Mouse (Mus musculus) macrophage (primary cell): ENCODE measurements around the gene Hyal3. TPM values are rescaled to one million over a fixed set of nuclear protein-coding genes. Genes with fewer than 3 reads are reported as not detected.

Experiments used
- H3K27ac ChIP-seq: fragments of 350-480 bp; formaldehyde crosslinking; 2 replicates; pipeline ENCODE4 v1.9.0; 2021
- H3K36me3 ChIP-seq: fragments of 350-480 bp; formaldehyde crosslinking; 2 replicates; pipeline ENCODE4 v1.9.0; 2021; ENCODE audit errors: inconsistent target
- H3K4me3 ChIP-seq: fragments of 350-480 bp; formaldehyde crosslinking; 2 replicates; pipeline ENCODE4 v1.9.0; 2021; ENCODE audit errors: inconsistent target
- H3K79me2 ChIP-seq: fragments of 350-480 bp; formaldehyde crosslinking; 2 replicates; pipeline ENCODE4 v1.9.0; 2021; ENCODE audit errors: inconsistent target
- WGBS: methylation state at CpG from one replicate; pipeline ENCODE4 v1.1.7; 2026; ENCODE audit warnings: inconsistent platforms; ENCODE audit not compliant: missing documents; 5-methylcytosine and 5-hydroxymethylcytosine counted together
- polyA plus RNA-seq: library from polyadenylated mRNA; stranded (reverse); fragments of 250-400 nt; gene quantifications from 3 replicates; pipeline ENCODE4 v1.2.4, GENCODE M21; 2018; ENCODE audit warnings: inconsistent platforms

The Hyal3 gene
- polyA plus RNA-seq, 1 experiment from 2014 or later: 0.43 TPM

- Histone ChIP-seq H3K36me3 (peaks cover 17% of the 10 kb centered on the region), H3K4me3 (no peak overlapping the region), H3K79me2 (no peaks in the 10 kb centered on the region; the same call in 1 of the 2 replicates), H3K27ac (no peak overlapping the region)
- WGBS: 95% methylated on average over 12 of the region's 12 CpGs
Measured at GRCm38 (mm10) chr9:107544729-107545128, 35.9 kb upstream of the Hyal3 start.

GRCm38 (mm10) chr9:107545199-107545598 is 35.4 kb upstream of the Hyal3 start:
- no peak overlapping the region for H3K27ac ChIP-seq
- no peak overlapping the region for H3K4me3 ChIP-seq
- no peaks in the 10 kb centered on the region; the same call in 1 of the 2 replicates for H3K79me2 ChIP-seq
- 90% methylated on average over 10 of the region's 10 CpGs for WGBS
- H3K36me3 ChIP-seq: peaks cover 15% of the 10 kb centered on the region

DNA sequence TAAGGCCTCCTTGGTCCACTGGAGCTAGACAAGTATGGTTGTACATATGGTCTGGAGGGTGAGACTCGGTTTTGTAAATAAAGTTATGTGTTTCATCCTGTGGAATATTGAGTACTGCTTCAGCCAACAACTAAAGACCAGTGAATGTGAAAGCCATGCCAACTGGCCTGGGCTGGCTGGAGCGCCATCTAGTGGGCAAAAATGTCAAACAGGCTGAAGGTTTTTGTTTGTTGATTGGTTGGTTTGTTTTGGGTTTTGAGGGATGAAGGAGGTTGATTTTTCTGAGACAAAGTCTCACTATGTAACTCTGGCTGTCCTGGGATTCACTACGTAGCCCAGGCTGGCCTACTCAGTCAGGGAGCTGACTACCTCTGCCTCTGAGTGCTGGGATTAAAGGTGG is 35.0 kb upstream of the Hyal3 start:
- 23% methylated on average over 3 of the region's 3 CpGs for WGBS
- H3K27ac ChIP-seq: no peak overlapping the region
- H3K4me3 ChIP-seq: no peak overlapping the region
- no peaks in the 10 kb centered on the region; the same call in 1 of the 2 replicates for H3K79me2 ChIP-seq
- peaks cover 15% of the 10 kb centered on the region for H3K36me3 ChIP-seq

DNA sequence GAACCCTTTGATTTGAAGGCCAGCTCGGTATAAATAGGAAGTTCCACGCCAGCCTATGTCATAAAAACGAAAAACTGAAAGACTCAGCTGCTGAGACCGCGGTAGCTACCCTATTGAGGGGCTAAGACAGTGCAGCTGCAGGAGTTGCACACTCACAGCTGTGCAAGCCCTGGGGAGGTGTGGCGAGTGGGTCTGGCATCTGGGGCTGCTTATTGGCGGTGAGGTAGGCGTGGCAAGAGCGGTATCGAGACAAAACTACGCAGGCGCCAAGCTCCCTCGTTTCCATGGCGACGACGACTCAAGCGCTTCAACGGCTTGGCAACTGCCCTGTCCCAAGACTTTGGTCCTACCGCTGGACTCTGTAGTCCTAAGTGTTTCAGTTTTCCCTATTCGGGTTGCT is 33.6 kb upstream of the Hyal3 start, which contains the start of gene Zmynd10:
Zmynd10 (plus strand) TSS at position 273 of the 400 bp plus-strand sequence.
- peaks cover 15% of the 10 kb centered on the region for H3K36me3 ChIP-seq
- no peak within 1 kb of the TSS for H3K4me3 ChIP-seq
- H3K79me2 ChIP-seq: no peaks in the 10 kb centered on the region; the same call in 1 of the 2 replicates
- WGBS: 2% methylated on average over 20 of the region's 20 CpGs
- no peak within 1 kb of the TSS for H3K27ac ChIP-seq

- H3K36me3 ChIP-seq: peaks cover 15% of the 10 kb centered on the region
- H3K79me2 ChIP-seq: peaks cover 4% of the 10 kb centered on the region; the same call in 1 of the 2 replicates
- H3K4me3 ChIP-seq: no peak overlapping the region
- no peak overlapping the region for H3K27ac ChIP-seq
- WGBS: 70% methylated on average over 5 of the region's 5 CpGs
Measured at GRCm38 (mm10) chr9:107547957-107548356, 32.7 kb upstream of the Hyal3 start.

- Histone ChIP-seq H3K27ac (no peak overlapping the region), H3K4me3 (no peak overlapping the region), H3K36me3 (peaks cover 14% of the 10 kb centered on the region), H3K79me2 (peaks cover 13% of the 10 kb centered on the region)
- WGBS: 97% methylated on average over 10 of the region's 10 CpGs
Measured at GRCm38 (mm10) chr9:107548820-107549219, 31.8 kb upstream of the Hyal3 start.

GRCm38 (mm10) chr9:107549297-107550074 is 31.1 kb upstream of the Hyal3 start:
- H3K4me3 ChIP-seq: no peak overlapping the region
- peaks cover 14% of the 10 kb centered on the region for H3K79me2 ChIP-seq
- H3K27ac ChIP-seq: no peak overlapping the region
- WGBS: 96% methylated on average over 14 of the region's 20 CpGs
- peaks cover 7% of the 10 kb centered on the region for H3K36me3 ChIP-seq

GRCm38 (mm10) chr9:107550491-107551116 is 30.0 kb upstream of the Hyal3 start:
- Histone ChIP-seq H3K4me3 (no peak overlapping the region), H3K79me2 (peaks cover 18% of the 10 kb centered on the region), H3K36me3 (no peaks in the 10 kb centered on the region), H3K27ac (no peak overlapping the region)
- 72% methylated on average over 23 of the region's 23 CpGs for WGBS

DNA sequence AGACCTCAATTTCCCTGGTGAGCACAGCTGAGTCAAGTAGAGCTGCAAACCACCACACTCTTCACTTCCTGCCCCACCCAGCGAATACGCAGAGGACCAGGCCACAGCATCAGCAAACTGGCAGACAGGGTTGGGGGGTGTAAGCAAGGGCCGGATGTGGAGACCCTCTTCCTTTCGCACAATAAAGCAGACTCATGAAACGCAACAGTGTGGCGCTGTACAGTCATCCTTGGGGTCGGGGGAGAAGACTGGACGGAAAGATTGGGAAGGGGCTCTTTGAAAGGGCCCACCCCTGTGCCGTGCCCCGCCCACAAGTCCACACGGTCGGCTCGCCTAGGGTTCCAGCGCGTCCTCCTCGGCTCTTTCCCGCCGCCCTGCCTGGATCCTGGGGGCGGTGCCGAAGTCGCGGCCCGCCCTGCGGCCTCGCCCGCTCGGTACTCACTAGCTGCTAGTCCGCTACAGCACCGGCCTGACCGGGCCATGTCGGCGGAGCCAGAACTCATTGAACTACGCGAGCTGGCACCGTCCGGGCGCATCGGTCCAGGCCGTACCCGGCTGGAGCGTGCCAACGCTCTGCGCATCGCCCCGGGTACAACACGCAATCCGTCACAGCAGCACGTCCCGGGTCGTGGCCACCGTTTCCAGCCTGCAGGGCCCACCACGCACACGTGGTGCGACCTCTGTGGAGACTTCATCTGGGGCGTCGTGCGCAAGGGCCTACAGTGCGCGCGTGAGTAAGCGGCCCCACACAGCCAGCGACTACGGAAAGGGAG is 29.3 kb upstream of the Hyal3 start, which contains the start of gene Rassf1:
Rassf1 (plus strand) TSS at position 439 of the 773 bp plus-strand sequence.
- WGBS: 7% methylated on average over 62 of the region's 63 CpGs
- Histone ChIP-seq H3K36me3 (no peaks in the 10 kb centered on the region), H3K79me2 (peaks cover 25% of the 10 kb centered on the region), H3K4me3 (peak within 1 kb of the TSS; percentile 17; the same call in 1 of the 2 replicates), H3K27ac (peak within 1 kb of the TSS; percentile 19; the same call in 1 of the 2 replicates)

DNA sequence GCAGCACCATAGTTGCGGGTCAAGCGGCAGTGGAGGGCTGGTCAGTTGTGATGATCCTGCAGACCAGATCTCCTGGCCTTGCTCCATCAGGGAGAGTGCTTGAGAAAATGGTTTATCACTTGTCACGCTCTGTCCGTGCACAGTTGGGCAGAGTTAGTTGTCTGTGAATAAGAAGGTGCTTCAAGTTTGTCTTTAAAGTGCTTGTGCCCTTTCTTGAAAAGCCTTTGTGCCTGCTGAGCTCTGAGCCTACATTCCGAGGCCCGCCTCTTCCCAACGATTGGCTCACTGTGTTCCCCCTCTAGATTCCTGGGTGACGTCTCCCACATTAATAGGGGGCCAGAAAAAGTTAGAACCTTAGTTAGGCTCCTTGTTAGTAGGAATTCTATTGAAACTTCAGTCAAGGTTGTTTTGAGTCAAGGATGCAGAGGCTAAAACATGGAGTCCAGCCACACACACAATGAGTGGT is 28.7 kb upstream of the Hyal3 start:
- Histone ChIP-seq H3K36me3 (peaks cover 2% of the 10 kb centered on the region; the same call in 1 of the 2 replicates), H3K27ac (peak overlapping the region; percentile 19; the same call in 1 of the 2 replicates), H3K4me3 (peak overlapping the region; percentile 17; the same call in 1 of the 2 replicates), H3K79me2 (peaks cover 31% of the 10 kb centered on the region)
- 65% methylated on average over 8 of the region's 8 CpGs for whole genome bisulfite sequencing

DNA sequence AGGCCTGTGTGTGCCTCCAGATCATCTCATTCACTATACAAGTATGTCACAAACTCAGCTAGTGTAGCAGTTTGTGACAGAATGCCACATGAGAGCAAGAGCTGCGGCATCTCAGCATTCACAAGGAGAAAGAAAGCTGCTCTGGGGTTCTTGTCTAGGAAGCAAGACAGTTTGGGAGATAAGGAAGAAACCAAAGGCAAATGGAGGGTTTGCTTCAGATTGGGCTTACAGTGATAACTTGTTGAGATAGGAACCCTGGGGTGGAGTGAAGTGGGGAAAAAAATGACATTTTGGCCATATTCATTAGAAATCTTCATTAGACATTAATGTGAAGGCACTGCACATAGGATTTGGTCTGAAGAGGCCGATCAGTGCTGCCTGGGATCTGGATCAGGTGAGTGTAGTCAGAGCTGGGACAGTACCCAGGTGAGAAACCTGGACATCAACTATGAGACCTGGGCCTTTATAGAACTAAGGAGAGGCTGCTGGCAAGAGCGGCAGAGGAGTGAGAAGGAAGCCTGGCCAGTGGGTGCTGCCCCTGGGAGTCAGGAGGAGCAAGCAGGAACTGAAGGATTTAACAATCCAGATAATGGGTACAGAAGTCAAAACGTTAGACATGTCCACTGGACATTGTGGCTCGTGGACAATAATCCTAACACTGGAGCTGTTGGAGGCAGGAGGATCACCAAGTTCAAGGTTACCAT is 27.8 kb upstream of the Hyal3 start:
- WGBS: 89% methylated on average over 5 of the region's 5 CpGs
- no peak overlapping the region for H3K27ac ChIP-seq
- H3K36me3 ChIP-seq: peaks cover 11% of the 10 kb centered on the region
- peaks cover 40% of the 10 kb centered on the region for H3K79me2 ChIP-seq
- peak overlapping the region; percentile 63; the same call in 1 of the 2 replicates for H3K4me3 ChIP-seq

- peaks cover 20% of the 10 kb centered on the region for H3K36me3 ChIP-seq
- peak overlapping the region; percentile 63 for H3K4me3 ChIP-seq
- H3K79me2 ChIP-seq: peaks cover 49% of the 10 kb centered on the region
- 7% methylated on average over 36 of the region's 37 CpGs for WGBS
- H3K27ac ChIP-seq: peak overlapping the region; percentile 62
Measured at GRCm38 (mm10) chr9:107553541-107554318, 26.9 kb upstream of the Hyal3 start.

GRCm38 (mm10) chr9:107554319-107554825 is 26.2 kb upstream of the Hyal3 start:
- under 1% methylated on average over 52 of the region's 53 CpGs for WGBS
- peaks cover 26% of the 10 kb centered on the region for H3K36me3 ChIP-seq
- H3K27ac ChIP-seq: peak overlapping the region; percentile 95
- H3K4me3 ChIP-seq: peak overlapping the region; percentile 79
- H3K79me2 ChIP-seq: peaks cover 56% of the 10 kb centered on the region
